Mouse (Mus musculus): ENCODE results near the gene Pde6b.

GRCm38 (mm10) chr5:108368851-108369621 is 19.2 kb upstream of the Pde6b start:
- no peak for TF ChIP-seq POLR2A (IDR thresholded peaks at IDR 0.05; ENCODE audit: insufficient read depth, low read length)
- no peak for TF ChIP-seq EP300 (IDR thresholded peaks at IDR 0.05; ENCODE audit: insufficient read depth, low read depth, low read length)
- no peak for TF ChIP-seq CTCF (IDR thresholded peaks at IDR 0.05; ENCODE audit: low read depth, low read length)

All from ES-Bruce4 (cell line).